Mouse (Mus musculus): ENCODE data around the gene Trhr2.
"Not testable (repeated sequence)": the region's sequence is repeated elsewhere in the genome, so short reads cannot be mapped to it uniquely, and the experiment has no call there.

DNA sequence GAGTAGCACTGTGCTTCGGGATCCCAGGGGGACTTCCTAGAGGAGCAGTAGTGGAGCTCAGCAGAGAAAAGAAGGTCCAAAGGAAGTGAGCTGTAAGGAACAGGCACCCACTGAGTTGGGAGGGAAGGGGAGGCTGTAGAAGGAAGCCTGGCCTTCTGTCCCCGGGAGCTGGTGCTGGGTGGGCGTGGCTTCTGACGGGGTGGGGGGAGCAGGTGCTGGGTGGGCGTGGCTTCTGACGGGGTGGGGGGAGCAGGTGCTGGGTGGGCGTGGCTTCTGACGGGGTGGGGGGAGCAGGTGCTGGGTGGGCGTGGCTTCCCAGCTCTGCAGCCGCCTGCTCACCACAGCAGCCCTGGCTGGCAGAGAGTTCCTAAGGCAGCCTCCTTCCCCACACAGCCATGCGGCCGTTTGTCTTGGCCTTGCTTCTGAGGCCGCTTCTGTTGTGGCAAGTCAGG, 36.6 kb downstream of the Trhr2 start:
- TF ChIP-seq POLR2A (IDR thresholded peaks at IDR 0.05; ENCODE audit: borderline replicate concordance, extremely low read depth, insufficient read depth, insufficient read length, poor library complexity, severe bottlenecking); CTCF (IDR thresholded peaks at IDR 0.05; ENCODE audit: borderline replicate concordance, extremely low read depth, insufficient read depth, insufficient read length): not testable (repeated sequence)
